Mouse (Mus musculus) stomach, postnatal 0 days (tissue): ENCODE measurements around the gene Cox8a.

Source experiments
- CTCF ChIP-seq: IDR thresholded peaks from 2 replicates; pipeline ENCODE4 v1.5.1; 2016; ENCODE audit warnings: antibody characterized with exemption, low read depth, mild to moderate bottlenecking, moderate library complexity
- EP300 ChIP-seq: optimal IDR thresholded peaks from 2 replicates; pipeline ENCODE3; 2016; ENCODE audit warnings: antibody characterized with exemption

GRCm38 (mm10) chr19:7262592-7262991, 45.2 kb upstream of the Cox8a start:
- TF ChIP-seq EP300, result no peak
- TF ChIP-seq CTCF, result no peak
